Mouse (Mus musculus) testis, adult 10 weeks (tissue): Measurements from ENCODE around the gene Arnt2. TPM values are rescaled to one million over a fixed set of nuclear protein-coding genes. Genes with fewer than 3 reads are reported as not detected.

ENCODE experiments used
- polyA plus RNA-seq: library from polyadenylated mRNA; stranded (reverse); fragments of 350-450 nt; fragmentation: Illumina TruSeq; extraction: RNeasy Lipid Tissue Mini Kit (QIAGEN cat#74804); gene quantifications from one replicate; pipeline ENCODE4 v1.2.3, GENCODE M21; 2014; ENCODE audit warnings: low read depth, low replicate concordance

The Arnt2 gene
- 0.69 TPM for polyA plus RNA-seq

DNA sequence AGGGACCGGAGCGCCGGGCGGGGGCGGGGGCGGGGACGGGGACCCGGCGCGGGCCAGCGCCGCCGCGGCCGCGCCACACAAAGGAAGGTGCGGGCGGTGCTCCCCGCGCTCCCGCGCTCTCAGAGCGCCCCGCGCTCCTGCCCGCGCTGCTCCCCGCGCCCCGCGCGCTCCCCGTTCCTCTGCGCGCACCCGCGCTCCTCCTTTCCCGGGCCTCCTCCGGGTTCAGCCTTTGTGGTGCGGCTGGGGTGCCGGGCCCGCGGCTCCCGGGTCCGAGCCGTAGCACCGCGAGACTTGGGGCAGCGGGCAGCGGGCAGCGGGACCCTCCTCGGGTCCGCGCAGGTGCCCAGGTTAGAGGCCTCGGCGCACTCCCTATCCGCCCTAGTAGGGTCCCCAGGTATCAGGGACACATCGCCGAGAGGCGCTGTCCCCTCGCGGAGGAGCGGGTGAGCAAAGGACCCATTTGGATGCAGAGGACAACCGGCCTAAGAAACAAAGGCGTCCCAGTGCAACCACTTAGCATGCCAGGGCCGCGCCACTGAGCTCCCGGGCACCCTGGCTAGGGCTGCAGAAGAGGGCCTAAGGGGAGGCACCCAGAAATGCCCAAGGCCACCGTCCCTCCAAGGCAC lies at the start of gene Arnt2:
Arnt2 (minus strand) TSS at position 281 of the 626 bp plus-strand sequence.

Other genes starting within 250 kb of the Arnt2 start
- not detected for gene Gm2115, start 118.8 kb upstream of the Arnt2 start, polyA plus RNA-seq
- gene Fah, start 196.5 kb upstream of the Arnt2 start, polyA plus RNA-seq = 1.2 TPM